Mouse (Mus musculus) thymus, adult 2 months (tissue): ENCODE data around the gene Jph3. TPM values are rescaled to one million over a fixed set of nuclear protein-coding genes. Genes with fewer than 3 reads are reported as not detected.
A peak's percentile ranks its signal among the peaks of the same experiment; 100 is the strongest.

Experiments
- DNase-seq: peaks from one replicate; pipeline ENCODE4 v3.0.0; 2021
- H3K27ac ChIP-seq: fragments of 200-500 bp; 2 replicates; pipeline ENCODE4 v1.5.1; 2012; ENCODE audit warnings: low read length, control low read depth; ENCODE audit not compliant: control insufficient read depth, insufficient read depth
- H3K27me3 ChIP-seq: fragments of 200-500 bp; 2 replicates; pipeline ENCODE4 v1.6.1; 2012; ENCODE audit warnings: mild to moderate bottlenecking, low read length, moderate library complexity, mixed read lengths; ENCODE audit not compliant: control insufficient read depth, insufficient read depth
- H3K36me3 ChIP-seq: fragments of 200-500 bp; 2 replicates; pipeline ENCODE4 v1.6.1; 2012; ENCODE audit warnings: mild to moderate bottlenecking, low read length, moderate library complexity; ENCODE audit not compliant: control insufficient read depth, insufficient read depth
- H3K4me1 ChIP-seq: fragments of 200-500 bp; replicated peaks from 2 replicates; pipeline ENCODE4 v1.6.1; 2012; ENCODE audit warnings: low read length; ENCODE audit not compliant: control insufficient read depth, insufficient read depth
- H3K4me3 ChIP-seq: fragments of 200-500 bp; 2 replicates; pipeline ENCODE4 v1.5.1; 2012; ENCODE audit warnings: mild to moderate bottlenecking, low read length, control low read depth, moderate library complexity; ENCODE audit not compliant: control insufficient read depth, insufficient read depth
- CTCF ChIP-seq: fragments of 200-500 bp; IDR thresholded peaks from 2 replicates; pipeline ENCODE4 v1.5.1; 2012; ENCODE audit warnings: mild to moderate bottlenecking, control low read depth, low read length, moderate library complexity, borderline replicate concordance; ENCODE audit not compliant: control insufficient read depth, poor library complexity, insufficient read depth; ENCODE audit errors: extremely low read depth
- POLR2A ChIP-seq: fragments of 200-500 bp; IDR thresholded peaks from 2 replicates; pipeline ENCODE4 v1.6.1; 2012; ENCODE audit warnings: mild to moderate bottlenecking, low read length, control low read depth, moderate library complexity; ENCODE audit not compliant: control insufficient read depth, poor library complexity, insufficient read depth; ENCODE audit errors: extremely low read depth
- WGBS: fragments of 180-500 bp; shearing (Covaris S2); methylation state at CpG from one replicate; pipeline ENCODE4 v1.1.7; 2018; 5-methylcytosine and 5-hydroxymethylcytosine counted together
- polyA plus RNA-seq: library from polyadenylated mRNA; depleted of rRNA; stranded (reverse); fragments of >200 nt; gene quantifications from 2 replicates; pipeline ENCODE4 v1.2.3, GENCODE M21; 2012

Gene Jph3
- polyA plus RNA-seq, 1 experiment = 0.07 TPM

DNA sequence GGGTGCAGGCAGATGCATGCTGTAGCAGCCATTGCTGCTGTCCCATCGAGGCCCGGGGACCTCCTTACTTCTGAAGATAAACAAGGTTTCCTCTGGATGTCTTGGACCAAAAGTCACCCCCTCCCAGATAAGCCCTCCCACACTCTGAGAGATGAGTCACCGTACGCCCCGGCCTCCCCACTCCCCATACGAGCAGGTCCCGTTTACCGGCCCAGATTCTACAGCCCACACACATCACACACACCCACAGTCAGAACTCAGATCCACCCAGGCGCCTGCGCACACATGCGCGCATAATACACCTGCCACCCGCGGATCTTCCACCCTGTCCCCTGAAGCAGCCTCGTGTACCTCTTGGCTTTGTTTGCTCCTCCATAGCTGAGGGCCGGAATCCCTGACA, 4.8 kb downstream of the Jph3 start:
- H3K27me3 ChIP-seq = no peaks in the 10 kb centered on the region; the same call in 1 of the 2 replicates
- no peak for DNase-seq
- TF ChIP-seq CTCF (no peak), POLR2A (no peak)
- no peaks in the 10 kb centered on the region for H3K36me3 ChIP-seq
- H3K4me1 ChIP-seq = no peaks in the 10 kb centered on the region
- H3K27ac ChIP-seq = no peak overlapping the region
- no peak overlapping the region for H3K4me3 ChIP-seq
- 90% methylated on average over 16 of the region's 16 CpGs for WGBS

GRCm38 (mm10) chr8:121736236-121736635, 6.8 kb downstream of the Jph3 start:
- Histone ChIP-seq H3K27ac (no peak overlapping the region), H3K4me1 (no peaks in the 10 kb centered on the region), H3K27me3 (no peaks in the 10 kb centered on the region; the same call in 1 of the 2 replicates), H3K4me3 (no peak overlapping the region), H3K36me3 (no peaks in the 10 kb centered on the region)
- no peak for DNase-seq
- TF ChIP-seq POLR2A (no peak), CTCF (no peak)
- WGBS = 14% methylated on average over 7 of the region's 7 CpGs

GRCm38 (mm10) chr8:121740721-121741120, 11.3 kb downstream of the Jph3 start:
- Histone ChIP-seq H3K36me3 (no peaks in the 10 kb centered on the region), H3K27ac (no peak overlapping the region), H3K4me1 (no peaks in the 10 kb centered on the region), H3K27me3 (no peaks in the 10 kb centered on the region), H3K4me3 (no peak overlapping the region)
- WGBS = 85% methylated on average over 10 of the region's 10 CpGs
- no peak for DNase-seq
- TF ChIP-seq CTCF (no peak), POLR2A (no peak)

- no peaks in the 10 kb centered on the region for H3K27me3 ChIP-seq
- no peaks in the 10 kb centered on the region for H3K4me1 ChIP-seq
- no peak overlapping the region for H3K4me3 ChIP-seq
- WGBS = 87% methylated on average over 9 of the region's 9 CpGs
- H3K27ac ChIP-seq = no peak overlapping the region
- no peak for DNase-seq
- no peak for TF ChIP-seq POLR2A
- TF ChIP-seq CTCF = no peak
- no peaks in the 10 kb centered on the region for H3K36me3 ChIP-seq
Observed at GRCm38 (mm10) chr8:121749501-121749900, 20.1 kb downstream of the Jph3 start.

GRCm38 (mm10) chr8:121750512-121750911, 21.1 kb downstream of the Jph3 start:
- 51% methylated on average over 3 of the region's 3 CpGs for WGBS

DNA sequence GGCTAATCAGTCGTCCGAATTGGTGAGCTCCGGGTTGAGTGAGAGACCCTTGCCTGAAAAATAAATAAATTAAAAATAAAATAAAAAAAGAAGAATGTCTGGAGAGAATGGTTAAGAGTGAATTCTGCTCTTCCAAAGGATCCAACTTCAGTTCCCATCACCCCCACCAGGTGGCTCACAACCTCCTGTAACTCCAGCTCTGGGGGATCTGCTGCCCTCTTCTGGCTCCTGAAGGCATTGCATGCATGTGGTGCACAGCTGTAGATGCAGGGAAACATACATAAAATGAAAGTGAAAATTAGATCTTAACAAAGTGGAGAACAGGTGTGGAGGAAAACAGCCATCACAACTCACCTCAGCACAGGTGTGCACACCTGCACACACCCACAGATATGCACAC, 22.0 kb downstream of the Jph3 start:
- H3K27me3 ChIP-seq = no peaks in the 10 kb centered on the region
- 25% methylated on average over 3 of the region's 3 CpGs for WGBS
- H3K36me3 ChIP-seq = no peaks in the 10 kb centered on the region
- H3K27ac ChIP-seq = no peak overlapping the region
- H3K4me3 ChIP-seq = no peak overlapping the region
- peak; percentile 65 for DNase-seq
- no peaks in the 10 kb centered on the region for H3K4me1 ChIP-seq
- TF ChIP-seq POLR2A (no peak), CTCF (peak; percentile 61; the same call in 1 of the 2 replicates)

More at GRCm38 (mm10) chr8:121750512-121750911, 21.1 kb downstream of the Jph3 start:
- no peaks in the 10 kb centered on the region for H3K4me1 ChIP-seq
- no peak for DNase-seq
- no peak overlapping the region for H3K27ac ChIP-seq
- no peaks in the 10 kb centered on the region for H3K27me3 ChIP-seq
- TF ChIP-seq POLR2A = no peak
- TF ChIP-seq CTCF = no peak
- H3K36me3 ChIP-seq = no peaks in the 10 kb centered on the region
- H3K4me3 ChIP-seq = no peak overlapping the region

GRCm38 (mm10) chr8:121758470-121758869, 29.0 kb downstream of the Jph3 start:
- no peak for DNase-seq
- 79% methylated on average over 12 of the region's 12 CpGs for WGBS
- H3K4me1 ChIP-seq = no peaks in the 10 kb centered on the region
- no peak overlapping the region for H3K4me3 ChIP-seq
- TF ChIP-seq POLR2A = no peak
- TF ChIP-seq CTCF = no peak
- no peaks in the 10 kb centered on the region; the same call in 1 of the 2 replicates for H3K27me3 ChIP-seq
- H3K27ac ChIP-seq = no peak overlapping the region
- no peaks in the 10 kb centered on the region for H3K36me3 ChIP-seq
